Mouse (Mus musculus): Measurements from ENCODE around the gene Cln5. TPM values are rescaled to one million over a fixed set of nuclear protein-coding genes. Genes with fewer than 3 reads are reported as not detected.

The Cln5 gene
- 1 to 10 TPM; 5.0 to 5.7 TPM for total RNA-seq (2021)

DNA sequence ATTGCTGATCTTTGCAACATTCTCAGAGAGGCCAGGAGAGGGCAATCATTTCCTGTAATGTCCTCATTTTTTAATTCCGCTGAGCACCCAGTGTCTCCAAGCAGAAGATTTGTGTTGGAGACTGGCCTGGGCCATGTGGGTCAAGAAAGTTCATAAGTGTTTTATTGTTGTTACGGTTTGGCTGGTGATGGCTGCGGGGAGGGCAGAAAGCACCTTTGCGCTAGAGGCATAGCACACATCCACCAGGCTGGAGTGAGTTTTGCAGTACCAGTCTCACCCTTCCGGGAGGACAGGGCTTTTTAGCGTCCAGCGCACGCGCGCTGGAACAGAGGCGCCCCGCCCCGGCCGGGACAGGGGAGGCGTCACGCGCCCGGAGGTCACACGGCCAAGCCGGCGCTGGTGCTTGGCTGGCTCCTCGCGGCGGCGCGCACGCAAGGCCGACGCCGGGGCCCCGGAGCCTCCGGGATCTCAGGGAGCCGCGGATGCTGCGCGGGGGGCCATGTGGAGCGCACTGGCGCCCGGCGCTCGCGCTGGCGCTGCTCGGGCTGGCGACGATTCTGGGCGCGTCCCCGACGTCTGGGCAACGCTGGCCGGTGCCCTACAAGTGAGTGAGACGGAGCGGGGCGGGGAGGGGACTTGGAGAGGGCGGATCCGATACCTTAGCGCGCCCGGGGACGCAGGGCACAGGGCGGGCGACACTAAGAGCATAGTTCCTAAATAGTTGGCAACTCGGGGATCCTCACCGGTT lies at the start of gene Cln5:
TSS of gene Cln5 (plus strand) at position 353 of the 748 bp plus-strand sequence.
- intact Hi-C loops (cut with DNase I), result no loop called here
- peak; percentile 95 for DNase-seq

GRCm38 (mm10) chr14:103029203-103029602 lies 40.8 kb upstream of the Cln5 start:
- no peak for DNase-seq
- intact Hi-C loops (cut with DNase I), result no loop called here

- no peak for DNase-seq
These were observed 36.7 kb upstream of the Cln5 start for GRCm38 (mm10) chr14:103033271-103033823.

DNA sequence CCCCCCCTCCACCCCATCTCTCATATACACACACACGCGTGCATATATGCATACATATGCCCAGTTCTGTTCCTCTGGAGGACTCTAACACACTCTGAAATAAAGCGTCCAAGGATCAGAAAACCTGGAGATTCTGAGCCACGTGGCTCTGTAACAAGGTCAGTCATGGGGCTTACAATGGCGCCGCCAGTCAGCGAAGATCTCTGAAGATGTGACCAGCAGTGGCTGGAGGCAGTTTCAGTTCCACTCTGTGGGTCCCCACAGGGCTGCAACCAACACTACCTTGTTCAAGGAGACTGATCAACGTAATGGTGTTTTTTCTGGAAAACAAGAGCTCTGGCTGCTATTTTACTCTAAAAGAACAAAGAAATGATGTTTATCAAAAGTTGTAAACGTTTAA lies 35.9 kb upstream of the Cln5 start:
- intact Hi-C loops (cut with DNase I), result no loop called here
- DNase-seq, result no peak

More at GRCm38 (mm10) chr14:103033271-103033823, 36.7 kb upstream of the Cln5 start:
- intact Hi-C loops (cut with DNase I), result no loop called here

DNA sequence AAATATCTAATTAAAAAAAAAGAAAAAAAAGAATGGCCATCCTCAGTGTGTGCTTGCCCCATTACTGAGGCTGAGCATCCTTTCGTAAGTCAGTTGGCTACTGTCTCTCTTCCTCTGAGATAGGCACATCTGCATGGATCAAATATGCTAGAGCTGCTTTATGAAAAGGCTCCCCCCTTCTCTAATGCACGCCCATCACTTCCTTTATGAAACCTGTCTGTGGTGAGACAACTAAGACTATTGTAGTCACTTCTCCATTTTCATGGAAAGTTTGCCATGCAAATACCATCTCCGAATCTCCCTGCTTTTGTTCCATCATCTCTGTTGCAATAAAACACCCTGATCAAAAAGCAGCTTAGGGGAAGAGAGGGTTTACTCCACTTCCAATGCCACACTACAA lies 33.0 kb upstream of the Cln5 start:
- no peak for DNase-seq
- intact Hi-C loops (cut with DNase I), result no loop called here

GRCm38 (mm10) chr14:103046677-103047076 lies 23.3 kb upstream of the Cln5 start, which contains the start of gene Acod1:
Gene Acod1 (plus strand): TSS chr14:103046977.
- DNase-seq, result no peak
- intact Hi-C loops (cut with DNase I), result no loop called here

GRCm38 (mm10) chr14:103048292-103049086 lies 21.5 kb upstream of the Cln5 start:
- DNase-seq, result no peak
- intact Hi-C loops (cut with DNase I), result no loop called here

DNA sequence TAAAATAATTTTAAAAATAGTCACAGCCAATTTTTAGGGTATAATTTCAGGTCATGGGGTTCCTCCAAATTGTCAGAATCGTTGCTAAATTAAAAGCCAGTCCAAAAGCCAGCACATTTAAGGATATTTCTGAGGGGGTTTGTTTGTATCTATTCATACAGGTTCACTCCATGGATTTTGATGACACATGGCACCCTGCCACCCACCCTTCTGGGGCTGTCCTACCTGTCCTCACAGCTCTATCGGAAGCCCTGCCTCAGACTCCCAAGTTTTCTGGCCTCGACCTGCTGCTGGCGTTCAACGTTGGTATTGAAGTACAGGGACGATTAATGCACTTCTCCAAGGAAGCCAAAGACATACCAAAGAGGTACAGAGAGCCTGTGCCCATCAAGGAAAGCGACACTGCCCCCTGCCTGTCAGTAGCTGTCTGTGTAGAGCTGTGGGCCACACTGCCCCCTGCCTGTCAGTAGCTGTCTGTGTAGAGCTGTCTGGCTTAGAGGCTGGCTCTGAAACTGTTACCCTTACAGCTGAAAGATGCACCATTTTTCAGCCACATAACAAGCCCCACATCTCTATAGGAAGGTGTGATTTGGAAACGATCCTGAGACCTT lies 18.8 kb upstream of the Cln5 start:
- peak; percentile 80 for DNase-seq
- intact Hi-C loops (cut with DNase I), result no loop called here

DNA sequence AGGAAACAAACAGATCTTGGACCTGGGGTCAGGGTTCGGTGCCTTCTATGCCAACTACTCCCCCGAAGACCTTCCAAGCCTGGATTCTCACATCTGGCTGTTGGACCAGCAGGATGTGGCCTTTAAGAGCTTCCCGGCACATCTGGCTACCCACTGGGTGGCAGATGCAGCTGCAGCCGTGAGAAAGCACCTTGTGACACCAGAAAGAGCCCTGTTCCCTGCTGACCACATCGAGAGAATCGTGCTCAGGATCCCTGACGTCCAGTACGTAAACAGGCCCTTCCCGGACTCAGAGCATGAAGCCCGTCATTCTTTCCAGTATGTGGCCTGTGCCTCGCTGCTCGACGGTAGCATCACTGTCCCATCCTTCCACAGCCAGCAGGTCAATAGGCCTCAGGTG lies 15.3 kb upstream of the Cln5 start:
- DNase-seq, result no peak
- intact Hi-C loops (cut with DNase I), result no loop called here

- intact Hi-C loops (cut with DNase I), result no loop called here
These were observed 13.4 kb upstream of the Cln5 start for GRCm38 (mm10) chr14:103056601-103057000.

DNA sequence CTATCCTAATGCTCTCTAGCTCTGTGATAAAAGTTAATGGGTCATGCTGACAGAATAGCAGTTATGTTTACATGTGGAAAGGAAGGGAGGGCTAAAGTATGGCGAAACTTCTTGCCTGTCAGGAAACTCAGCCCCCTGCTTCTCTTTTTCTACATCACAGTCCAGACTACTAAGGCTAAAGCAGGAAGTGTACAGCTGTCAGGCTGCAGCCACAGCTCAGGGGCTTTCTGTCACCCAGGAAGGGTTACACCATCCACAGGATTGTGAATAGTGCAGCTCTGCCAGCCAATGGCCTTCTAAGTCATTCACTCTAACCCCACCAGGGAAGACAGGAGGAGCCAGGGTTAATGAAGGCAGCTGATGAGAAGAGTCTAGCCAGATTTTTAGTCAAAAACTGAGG lies 11.0 kb upstream of the Cln5 start:
- no peak for DNase-seq
- intact Hi-C loops (cut with DNase I), result no loop called here

More at GRCm38 (mm10) chr14:103056601-103057000, 13.4 kb upstream of the Cln5 start:
- DNase-seq, result no peak

GRCm38 (mm10) chr14:103059495-103059894 lies 10.5 kb upstream of the Cln5 start:
- intact Hi-C loops (cut with DNase I), result no loop called here
- DNase-seq, result no peak

DNA sequence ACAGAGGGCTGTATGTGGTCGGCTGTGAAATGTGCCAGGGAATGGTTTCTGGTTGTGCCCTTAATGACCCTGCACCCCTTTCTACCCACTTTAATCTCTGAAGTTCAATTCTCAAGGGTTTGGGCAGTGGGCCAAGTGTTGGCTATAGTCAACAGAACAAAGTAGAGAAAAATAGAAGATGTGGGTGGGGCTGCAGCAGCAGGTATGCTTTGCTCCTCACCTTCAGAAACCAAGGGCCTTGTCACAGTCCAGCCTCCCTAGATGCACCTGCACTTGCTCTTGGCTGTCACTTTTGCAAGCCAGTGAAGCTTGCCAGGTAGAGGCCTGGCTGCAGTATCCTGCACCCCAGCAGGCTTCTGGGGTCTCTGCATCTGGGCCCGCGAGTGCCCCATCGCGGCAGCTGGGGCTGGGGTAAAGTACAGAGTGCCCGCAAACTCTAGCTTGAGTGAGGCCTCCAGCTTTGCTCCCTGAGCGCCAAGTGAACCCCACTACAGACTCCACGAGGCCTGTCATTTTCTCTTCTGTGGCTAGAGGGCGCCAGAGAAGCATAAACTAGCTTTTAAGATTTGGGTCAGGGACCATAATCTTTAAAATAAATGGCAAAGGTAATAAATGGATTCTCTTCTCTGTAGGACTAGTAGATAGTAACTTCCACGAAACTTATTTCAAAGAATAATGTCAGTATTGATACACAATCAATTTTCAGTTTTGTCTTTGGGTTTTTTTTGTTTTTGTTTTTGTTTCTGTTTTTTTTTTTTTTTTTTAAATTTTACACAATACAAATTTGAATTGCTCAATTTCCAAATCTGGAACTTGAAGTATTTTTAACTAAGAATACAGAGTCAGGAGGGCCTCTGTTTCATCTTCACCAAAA lies 4.5 kb upstream of the Cln5 start:
- DNase-seq, result peak; percentile 68
- intact Hi-C loops (cut with DNase I), result no loop called here

- no peak for DNase-seq
- intact Hi-C loops (cut with DNase I), result no loop called here
These were observed 552 bp upstream of the Cln5 start for GRCm38 (mm10) chr14:103069465-103069863.

DNA sequence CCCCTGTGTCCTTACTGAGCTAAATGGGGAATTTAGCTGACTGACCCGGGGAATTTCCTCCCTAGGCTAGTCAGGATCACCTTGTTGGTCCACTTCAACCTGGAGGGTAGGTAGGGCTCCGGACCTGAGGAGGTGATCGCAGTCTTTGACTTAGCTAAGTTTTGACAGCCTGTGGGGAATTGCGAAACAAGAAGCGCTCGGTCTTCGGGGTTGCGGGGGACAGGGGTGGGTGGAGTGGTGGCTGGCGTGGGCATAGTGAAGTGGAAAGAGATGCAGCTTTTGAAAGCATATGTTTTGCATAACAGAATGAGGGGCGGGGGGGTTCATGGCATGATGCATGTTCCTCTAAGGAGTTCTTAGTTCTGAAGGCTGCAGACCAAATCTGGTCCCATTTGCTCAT lies 774 bp downstream of the Cln5 start:
- DNase-seq, result no peak
- intact Hi-C loops (cut with DNase I), result no loop called here

DNA sequence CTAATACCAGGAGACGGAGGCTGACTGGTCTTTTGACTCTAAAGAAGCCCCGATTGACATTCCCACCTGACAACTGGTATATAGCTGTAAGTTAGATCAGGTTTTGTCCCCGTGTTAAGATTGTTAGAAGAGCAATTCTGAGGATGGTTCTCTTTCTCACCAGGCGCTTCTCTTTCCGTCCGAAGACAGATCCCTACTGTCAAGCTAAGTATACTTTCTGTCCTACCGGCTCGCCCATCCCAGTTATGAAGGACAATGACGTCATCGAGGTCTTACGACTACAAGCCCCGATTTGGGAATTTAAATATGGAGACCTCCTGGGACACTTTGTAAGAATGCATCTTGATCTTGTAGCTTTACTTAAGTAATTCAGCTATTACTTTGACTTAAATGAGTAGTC lies 1.5 kb downstream of the Cln5 start:
- intact Hi-C loops (cut with DNase I), result no loop called here
- DNase-seq, result no peak

- DNase-seq, result no peak
- intact Hi-C loops (cut with DNase I), result no loop called here
These were observed 2.7 kb downstream of the Cln5 start for GRCm38 (mm10) chr14:103072731-103073130.

GRCm38 (mm10) chr14:103073825-103074224 lies 3.8 kb downstream of the Cln5 start:
- DNase-seq, result no peak
- intact Hi-C loops (cut with DNase I), result no loop called here

GRCm38 (mm10) chr14:103075166-103075565 lies 5.2 kb downstream of the Cln5 start:
- no peak for DNase-seq
- intact Hi-C loops (cut with DNase I), result no loop called here

DNA sequence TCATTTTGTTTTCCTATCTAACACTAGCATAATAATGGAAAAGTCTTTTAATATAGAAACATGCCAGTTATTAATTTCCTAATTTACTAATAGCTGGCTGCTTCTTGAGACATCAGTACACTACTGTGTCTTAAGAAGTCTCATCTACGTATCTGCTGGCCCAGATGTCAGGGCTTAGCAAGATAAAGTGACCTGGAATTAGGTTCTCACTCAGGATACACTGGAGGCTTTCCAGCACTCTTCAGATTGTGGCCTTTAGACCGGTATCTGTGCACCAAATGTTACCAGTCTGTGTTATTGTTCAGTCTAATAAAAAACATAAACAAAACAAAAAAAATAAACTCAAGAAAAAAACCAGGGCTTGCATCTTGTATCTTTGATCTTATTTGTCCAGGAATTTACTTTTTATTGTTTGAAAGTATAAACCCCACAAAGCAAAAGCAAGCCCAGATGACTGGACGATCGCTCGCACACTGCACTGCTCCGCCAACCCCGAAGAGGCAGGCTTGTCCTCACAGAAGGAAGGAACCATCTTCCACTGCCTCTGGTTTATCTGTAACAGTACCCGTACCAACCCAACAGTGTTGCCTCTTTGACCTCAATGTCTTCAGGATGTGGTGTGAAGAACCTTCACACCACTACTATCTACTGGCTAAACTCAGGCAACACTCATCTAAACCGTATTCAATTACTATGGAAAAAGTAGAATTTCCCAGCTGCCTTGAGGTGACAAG lies 7.4 kb downstream of the Cln5 start:
- intact Hi-C loops (cut with DNase I), result no loop called here
- no peak for DNase-seq

Measured in left cerebral cortex, postnatal 4 days (tissue).